Mouse (Mus musculus): ENCODE results near the gene Impg2. TPM values are rescaled to one million over a fixed set of nuclear protein-coding genes. Genes with fewer than 3 reads are reported as not detected.

The Impg2 gene
- 0.31 and 0.36 TPM in 2 replicates for polyA plus RNA-seq (2014; fragmentation: Nextera tagmentation; extraction: Ambion mirVana)

- no peaks in the 10 kb centered on the region for H3K36me3 ChIP-seq (ENCODE audit: control insufficient read depth, insufficient read depth, low read length)
- H3K4me1 ChIP-seq (ENCODE audit: control insufficient read depth, insufficient read depth, low read length) = no peaks in the 10 kb centered on the region
- no peak for ATAC-seq (ENCODE audit: low read depth)
- no peaks in the 10 kb centered on the region for H3K27me3 ChIP-seq (ENCODE audit: control insufficient read depth, insufficient read depth, low read length)
- 73% methylated on average over 6 of the region's 6 CpGs for whole genome bisulfite sequencing
- no peak within 1 kb of the TSS for H3K4me2 ChIP-seq (ENCODE audit: low read depth, low read length)
- H3K9me3 ChIP-seq (ENCODE audit: control insufficient read depth, low read length) = no peaks in the 10 kb centered on the region
- no peak within 1 kb of the TSS for H3K27ac ChIP-seq (ENCODE audit: low read depth, low read length)
- H3K4me3 ChIP-seq (ENCODE audit: low read depth, low read length) = no peak within 1 kb of the TSS
- no peak within 1 kb of the TSS for H3K9ac ChIP-seq (replicated peaks; ENCODE audit: low read depth, low read length)
Measured at GRCm38 (mm10) chr16:56204051-56204450, at the start of gene Impg2. TSS of gene Impg2 (plus strand) at chr16:56204313.

- no peak for ATAC-seq (ENCODE audit: low read depth)
- Histone ChIP-seq H3K4me1 (ENCODE audit: control insufficient read depth, insufficient read depth, low read length) (no peaks in the 10 kb centered on the region), H3K4me2 (ENCODE audit: low read depth, low read length) (no peak overlapping the region), H3K27me3 (ENCODE audit: control insufficient read depth, insufficient read depth, low read length) (no peaks in the 10 kb centered on the region), H3K27ac (ENCODE audit: low read depth, low read length) (no peak overlapping the region), H3K9me3 (ENCODE audit: control insufficient read depth, low read length) (no peaks in the 10 kb centered on the region), H3K4me3 (ENCODE audit: low read depth, low read length) (no peak overlapping the region), H3K36me3 (ENCODE audit: control insufficient read depth, insufficient read depth, low read length) (peaks cover 11% of the 10 kb centered on the region), H3K9ac (replicated peaks; ENCODE audit: low read depth, low read length) (no peak overlapping the region)
- 89% methylated on average over 7 of the region's 7 CpGs for WGBS
Measured at GRCm38 (mm10) chr16:56163466-56163865, 40.6 kb upstream of the Impg2 start.

GRCm38 (mm10) chr16:56170247-56170646 is 33.9 kb upstream of the Impg2 start:
- Histone ChIP-seq H3K4me1 (ENCODE audit: control insufficient read depth, insufficient read depth, low read length) (no peaks in the 10 kb centered on the region), H3K27me3 (ENCODE audit: control insufficient read depth, insufficient read depth, low read length) (no peaks in the 10 kb centered on the region), H3K27ac (ENCODE audit: low read depth, low read length) (no peak overlapping the region), H3K4me2 (ENCODE audit: low read depth, low read length) (no peak overlapping the region), H3K4me3 (ENCODE audit: low read depth, low read length) (no peak overlapping the region), H3K36me3 (ENCODE audit: control insufficient read depth, insufficient read depth, low read length) (peaks cover 24% of the 10 kb centered on the region), H3K9me3 (ENCODE audit: control insufficient read depth, low read length) (no peaks in the 10 kb centered on the region), H3K9ac (replicated peaks; ENCODE audit: low read depth, low read length) (no peak overlapping the region)
- peak; percentile 58; the same call in 1 of the 2 replicates for ATAC-seq (ENCODE audit: low read depth)

GRCm38 (mm10) chr16:56175867-56176581 is 28.1 kb upstream of the Impg2 start:
- H3K36me3 ChIP-seq (ENCODE audit: control insufficient read depth, insufficient read depth, low read length) = peaks cover 23% of the 10 kb centered on the region
- H3K4me1 ChIP-seq (ENCODE audit: control insufficient read depth, insufficient read depth, low read length) = no peaks in the 10 kb centered on the region
- no peak overlapping the region for H3K9ac ChIP-seq (replicated peaks; ENCODE audit: low read depth, low read length)
- H3K27me3 ChIP-seq (ENCODE audit: control insufficient read depth, insufficient read depth, low read length) = no peaks in the 10 kb centered on the region
- WGBS = 73% methylated on average over 8 of the region's 8 CpGs
- H3K27ac ChIP-seq (ENCODE audit: low read depth, low read length) = no peak overlapping the region
- no peaks in the 10 kb centered on the region for H3K9me3 ChIP-seq (ENCODE audit: control insufficient read depth, low read length)
- no peak overlapping the region for H3K4me3 ChIP-seq (ENCODE audit: low read depth, low read length)
- no peak for ATAC-seq (ENCODE audit: low read depth)
- H3K4me2 ChIP-seq (ENCODE audit: low read depth, low read length) = no peak overlapping the region

- Histone ChIP-seq H3K4me2 (ENCODE audit: low read depth, low read length) (no peak overlapping the region), H3K27ac (ENCODE audit: low read depth, low read length) (no peak overlapping the region), H3K27me3 (ENCODE audit: control insufficient read depth, insufficient read depth, low read length) (no peaks in the 10 kb centered on the region), H3K9ac (replicated peaks; ENCODE audit: low read depth, low read length) (no peak overlapping the region), H3K36me3 (ENCODE audit: control insufficient read depth, insufficient read depth, low read length) (peaks cover 33% of the 10 kb centered on the region), H3K4me1 (ENCODE audit: control insufficient read depth, insufficient read depth, low read length) (no peaks in the 10 kb centered on the region), H3K9me3 (ENCODE audit: control insufficient read depth, low read length) (no peaks in the 10 kb centered on the region), H3K4me3 (ENCODE audit: low read depth, low read length) (no peak overlapping the region)
- ATAC-seq (ENCODE audit: low read depth) = no peak
- WGBS = 87% methylated on average over 4 of the region's 4 CpGs
Measured at GRCm38 (mm10) chr16:56186863-56187262, 17.2 kb upstream of the Impg2 start.

GRCm38 (mm10) chr16:56188198-56188597 is 15.9 kb upstream of the Impg2 start:
- Histone ChIP-seq H3K4me2 (ENCODE audit: low read depth, low read length) (no peak overlapping the region), H3K4me3 (ENCODE audit: low read depth, low read length) (no peak overlapping the region), H3K4me1 (ENCODE audit: control insufficient read depth, insufficient read depth, low read length) (no peaks in the 10 kb centered on the region), H3K27ac (ENCODE audit: low read depth, low read length) (no peak overlapping the region), H3K9ac (replicated peaks; ENCODE audit: low read depth, low read length) (no peak overlapping the region), H3K27me3 (ENCODE audit: control insufficient read depth, insufficient read depth, low read length) (no peaks in the 10 kb centered on the region), H3K9me3 (ENCODE audit: control insufficient read depth, low read length) (no peaks in the 10 kb centered on the region), H3K36me3 (ENCODE audit: control insufficient read depth, insufficient read depth, low read length) (peaks cover 29% of the 10 kb centered on the region)
- 94% methylated on average over 9 of the region's 9 CpGs for WGBS
- no peak for ATAC-seq (ENCODE audit: low read depth)

- Histone ChIP-seq H3K9ac (replicated peaks; ENCODE audit: low read depth, low read length) (no peak overlapping the region), H3K9me3 (ENCODE audit: control insufficient read depth, low read length) (no peaks in the 10 kb centered on the region), H3K36me3 (ENCODE audit: control insufficient read depth, insufficient read depth, low read length) (no peaks in the 10 kb centered on the region), H3K27ac (ENCODE audit: low read depth, low read length) (no peak overlapping the region), H3K27me3 (ENCODE audit: control insufficient read depth, insufficient read depth, low read length) (no peaks in the 10 kb centered on the region), H3K4me1 (ENCODE audit: control insufficient read depth, insufficient read depth, low read length) (no peaks in the 10 kb centered on the region), H3K4me3 (ENCODE audit: low read depth, low read length) (no peak overlapping the region), H3K4me2 (ENCODE audit: low read depth, low read length) (no peak overlapping the region)
- no peak for ATAC-seq (ENCODE audit: low read depth)
- 71% methylated on average over 3 of the region's 3 CpGs for WGBS
Measured at GRCm38 (mm10) chr16:56212740-56213139, 8.6 kb downstream of the Impg2 start.

- Histone ChIP-seq H3K9ac (replicated peaks; ENCODE audit: low read depth, low read length) (no peak overlapping the region), H3K4me3 (ENCODE audit: low read depth, low read length) (no peak overlapping the region), H3K27me3 (ENCODE audit: control insufficient read depth, insufficient read depth, low read length) (no peaks in the 10 kb centered on the region), H3K4me2 (ENCODE audit: low read depth, low read length) (no peak overlapping the region), H3K36me3 (ENCODE audit: control insufficient read depth, insufficient read depth, low read length) (peaks cover 4% of the 10 kb centered on the region; the same call in 1 of the 2 replicates), H3K27ac (ENCODE audit: low read depth, low read length) (no peak overlapping the region), H3K9me3 (ENCODE audit: control insufficient read depth, low read length) (no peaks in the 10 kb centered on the region), H3K4me1 (ENCODE audit: control insufficient read depth, insufficient read depth, low read length) (no peaks in the 10 kb centered on the region)
- no peak for ATAC-seq (ENCODE audit: low read depth)
Measured at GRCm38 (mm10) chr16:56227686-56228085, 23.6 kb downstream of the Impg2 start.

- Histone ChIP-seq H3K27me3 (ENCODE audit: control insufficient read depth, insufficient read depth, low read length) (no peaks in the 10 kb centered on the region), H3K4me1 (ENCODE audit: control insufficient read depth, insufficient read depth, low read length) (no peaks in the 10 kb centered on the region), H3K4me2 (ENCODE audit: low read depth, low read length) (no peak overlapping the region), H3K9me3 (ENCODE audit: control insufficient read depth, low read length) (no peaks in the 10 kb centered on the region), H3K36me3 (ENCODE audit: control insufficient read depth, insufficient read depth, low read length) (peaks cover 4% of the 10 kb centered on the region; the same call in 1 of the 2 replicates), H3K4me3 (ENCODE audit: low read depth, low read length) (no peak overlapping the region), H3K27ac (ENCODE audit: low read depth, low read length) (no peak overlapping the region), H3K9ac (replicated peaks; ENCODE audit: low read depth, low read length) (no peak overlapping the region)
- WGBS = 60% methylated on average over 2 of the region's 2 CpGs
- ATAC-seq (ENCODE audit: low read depth) = no peak
Measured at GRCm38 (mm10) chr16:56229455-56229854, 25.3 kb downstream of the Impg2 start.

Measured in neural tube, embryonic 14.5 days (tissue).